ENCODE assay signal across 20 mouse cellular contexts in the genomic region with DNA sequence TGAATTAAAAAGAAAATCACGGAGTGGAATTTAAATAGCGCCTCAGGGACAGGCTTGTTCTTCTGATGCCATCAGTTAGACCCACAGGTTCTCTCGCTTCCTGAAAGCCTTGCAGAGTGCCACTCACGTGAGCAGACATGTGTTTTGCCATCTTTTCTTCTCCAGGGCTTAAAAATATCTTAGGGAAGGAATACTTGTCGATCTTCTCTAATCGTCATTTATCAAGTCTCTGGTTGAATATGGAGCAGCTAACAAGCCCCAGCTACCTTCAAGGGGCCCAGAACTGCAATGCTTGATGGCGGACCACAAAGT.
DNase-seq lines count a peak whose midpoint lies in the region; ATAC-seq lines count a peak whose summit lies in the region.
"Had no signal": no experiment of that assay in that cellular context is flagged by ENCODE, and none has a peak within 500 bp of the region (broad histone marks: within the 10 kb centered on the region; RNA-seq: fewer than 3 reads in every experiment).

No protein-coding gene starts in this region.

- no peak for DNase-seq in hindbrain, embryonic 11.5 days (ENCODE audit: low spot score)
- peak; percentile 37 to 41 for DNase-seq in left cerebral cortex, postnatal 25 days (ENCODE audit: low spot score in 2 of 2)
- no peak for DNase-seq in left cerebral cortex, adult 11 months (ENCODE audit: low spot score)
- DNase-seq in brain, adult 2 months (ENCODE audit: low read depth, low spot score) = peak; percentile 66
- no peak for DNase-seq in T-cell, adult 2 months (ENCODE audit: low spot score)
- DNase-seq: adrenal gland, adult 8-10 months; gastrocnemius, postnatal 25 days; heart, adult 2 months; liver, embryonic 13.5 days; thymus, adult 2 months; thymus, postnatal 4 days had no signal

- H3K9ac ChIP-seq in hindbrain, embryonic 13.5 days = no peak overlapping the region
- no peak overlapping the region for H3K9ac ChIP-seq in hindbrain, embryonic 11.5 days (ENCODE audit: low read depth, low read length)
- H3K9ac ChIP-seq in hindbrain, embryonic 16.5 days (ENCODE audit: low read depth, low read length) = no peak overlapping the region
- H3K9ac ChIP-seq: forebrain, embryonic 12.5 days; liver, embryonic 13.5 days; lung, embryonic 15.5 days; neural tube, embryonic 13.5 days had no signal

- ATAC-seq in hindbrain, embryonic 13.5 days (ENCODE audit: low FRiP score) = no peak
- no peak for ATAC-seq in hindbrain, embryonic 11.5 days (ENCODE audit: low FRiP score)
- ATAC-seq in hindbrain, embryonic 16.5 days = no peak
- ATAC-seq: activated CD4-positive, CD25-positive, alpha-beta regulatory T cell, adult 4 months; inflammation-experienced regulatory T-cells, adult 6 months had no signal

- no peak overlapping the region for H3K4me2 ChIP-seq in hindbrain, embryonic 13.5 days
- H3K4me2 ChIP-seq in hindbrain, embryonic 11.5 days (replicated peaks; ENCODE audit: low read depth, low read length) = no peak overlapping the region
- no peak overlapping the region for H3K4me2 ChIP-seq in hindbrain, embryonic 16.5 days (ENCODE audit: low read length)
- H3K4me2 ChIP-seq: forebrain, embryonic 12.5 days; liver, embryonic 13.5 days; lung, embryonic 15.5 days; neural tube, embryonic 13.5 days had no signal

- H3K27ac ChIP-seq in hindbrain, embryonic 13.5 days = peak overlapping the region; percentile 12; the same call in 1 of the 2 replicates
- no peak overlapping the region for H3K27ac ChIP-seq in hindbrain, embryonic 11.5 days (ENCODE audit: low read depth, low read length)
- H3K27ac ChIP-seq in hindbrain, embryonic 16.5 days (ENCODE audit: low read depth, low read length) = 0 out of 2 replicates have a peak overlapping the region, but pooled peaks have one; percentile 17
- H3K27ac ChIP-seq: forebrain, embryonic 12.5 days; heart, adult 2 months; liver, embryonic 13.5 days; lung, embryonic 15.5 days; macrophage; neural tube, embryonic 13.5 days had no signal

- H3K27me3 ChIP-seq in hindbrain, embryonic 13.5 days = no peaks in the 10 kb centered on the region
- no peaks in the 10 kb centered on the region for H3K27me3 ChIP-seq in hindbrain, embryonic 11.5 days (ENCODE audit: control insufficient read depth, insufficient read depth, low read length)
- no peaks in the 10 kb centered on the region for H3K27me3 ChIP-seq in hindbrain, embryonic 16.5 days (replicated peaks; ENCODE audit: control insufficient read depth, insufficient read depth, low read length)
- H3K27me3 ChIP-seq: forebrain, embryonic 12.5 days; liver, embryonic 13.5 days; lung, embryonic 15.5 days; neural tube, embryonic 13.5 days had no signal

- no peaks in the 10 kb centered on the region for H3K9me3 ChIP-seq in hindbrain, embryonic 13.5 days
- H3K9me3 ChIP-seq in hindbrain, embryonic 11.5 days (ENCODE audit: control insufficient read depth, low read length) = no peaks in the 10 kb centered on the region
- no peaks in the 10 kb centered on the region for H3K9me3 ChIP-seq in hindbrain, embryonic 16.5 days (ENCODE audit: control insufficient read depth, low read length)
- H3K9me3 ChIP-seq: forebrain, embryonic 12.5 days; liver, embryonic 13.5 days; lung, embryonic 15.5 days; neural tube, embryonic 13.5 days had no signal

- peaks cover 16% of the 10 kb centered on the region for H3K4me1 ChIP-seq in hindbrain, embryonic 13.5 days (replicated peaks)
- H3K4me1 ChIP-seq in hindbrain, embryonic 11.5 days (replicated peaks; ENCODE audit: control insufficient read depth, insufficient read depth, low read length) = no peaks in the 10 kb centered on the region
- peaks cover 3% of the 10 kb centered on the region; the same call in 1 of the 2 replicates for H3K4me1 ChIP-seq in hindbrain, embryonic 16.5 days (ENCODE audit: control insufficient read depth, insufficient read depth, low read depth, low read length)
- H3K4me1 ChIP-seq: liver, embryonic 13.5 days; lung, embryonic 15.5 days had no signal

- no peaks in the 10 kb centered on the region for H3K36me3 ChIP-seq in hindbrain, embryonic 13.5 days
- no peaks in the 10 kb centered on the region for H3K36me3 ChIP-seq in hindbrain, embryonic 11.5 days (ENCODE audit: control insufficient read depth, insufficient read depth, low read length)
- H3K36me3 ChIP-seq in hindbrain, embryonic 16.5 days (ENCODE audit: control insufficient read depth, insufficient read depth, low read length) = no peaks in the 10 kb centered on the region
- H3K36me3 ChIP-seq: forebrain, embryonic 12.5 days; liver, embryonic 13.5 days; lung, embryonic 15.5 days; neural tube, embryonic 13.5 days had no signal

- H3K4me3 ChIP-seq in hindbrain, embryonic 13.5 days = no peak overlapping the region
- H3K4me3 ChIP-seq in hindbrain, embryonic 11.5 days (ENCODE audit: low read depth, low read length) = no peak overlapping the region
- no peak overlapping the region for H3K4me3 ChIP-seq in hindbrain, embryonic 16.5 days (ENCODE audit: low read length)
- H3K4me3 ChIP-seq: forebrain, embryonic 12.5 days; heart, adult 2 months; liver, embryonic 13.5 days; lung, embryonic 15.5 days; myocyte; neural tube, embryonic 13.5 days had no signal

- 84% methylated on average over 7 of the region's 7 CpGs for WGBS in hindbrain, embryonic 13.5 days
- WGBS in hindbrain, embryonic 11.5 days = 88% methylated on average over 7 of the region's 7 CpGs
- 75% methylated on average over 7 of the region's 7 CpGs for WGBS in hindbrain, embryonic 16.5 days

- intact Hi-C loops in left cerebral cortex, postnatal 25 days (cut with DNase I) = loop anchor here (10.0 kb wide), 1 partner anchor 243 kb away; no protein-coding TSS in a partner anchor

Comparison
In these comparisons a context has a peak if more than half of its experiments do, and no peak if none do; other contexts are left out.
1. DNase-seq: peak in left cerebral cortex, postnatal 25 days (2 of 2) and brain, adult 2 months (single experiment); none in hindbrain, embryonic 11.5 days (single experiment), left cerebral cortex, adult 11 months (single experiment) and T-cell, adult 2 months (single experiment).